Mouse (Mus musculus) olfactory bulb, adult 2 months (tissue): ENCODE measurements around the gene Actr1b. TPM values are rescaled to one million over a fixed set of nuclear protein-coding genes. Genes with fewer than 3 reads are reported as not detected.

ENCODE experiments used
- H3K27ac ChIP-seq: fragments of 200-500 bp; 2 replicates; pipeline ENCODE4 v1.5.1; 2012; ENCODE audit warnings: low read depth, low read length; ENCODE audit not compliant: insufficient read depth
- H3K4me1 ChIP-seq: fragments of 200-500 bp; 2 replicates; pipeline ENCODE4 v1.6.1; 2012; ENCODE audit warnings: low read length; ENCODE audit not compliant: control insufficient read depth, insufficient read depth
- H3K4me3 ChIP-seq: fragments of 200-500 bp; 2 replicates; pipeline ENCODE4 v1.5.1; 2012; ENCODE audit warnings: mild to moderate bottlenecking, low read depth, low read length, moderate library complexity; ENCODE audit not compliant: insufficient read depth
- CTCF ChIP-seq: fragments of 200-500 bp; IDR thresholded peaks from 2 replicates; pipeline ENCODE4 v1.5.1; 2012; ENCODE audit warnings: low read depth, mild to moderate bottlenecking, low read length, moderate library complexity; ENCODE audit not compliant: insufficient read depth
- POLR2A ChIP-seq: fragments of 200-500 bp; IDR thresholded peaks from 2 replicates; pipeline ENCODE4 v1.6.1; 2012; ENCODE audit warnings: mild to moderate bottlenecking, low read depth, low read length, moderate library complexity; ENCODE audit not compliant: insufficient read depth
- whole genome bisulfite sequencing: fragments of 180-500 bp; shearing (Covaris S2); methylation state at CpG from one replicate; pipeline ENCODE4 v1.1.7; 2018; 5-methylcytosine and 5-hydroxymethylcytosine counted together
- polyA plus RNA-seq: library from polyadenylated mRNA; stranded (reverse); fragments of >200 nt; gene quantifications from 2 replicates; pipeline ENCODE4 v1.2.4, GENCODE M21; 2012; ENCODE audit warnings: low replicate concordance; ENCODE audit not compliant: missing spikeins, insufficient read depth, insufficient read length

Actr1b gene
- polyA plus RNA-seq, 1 experiment: not detected

DNA sequence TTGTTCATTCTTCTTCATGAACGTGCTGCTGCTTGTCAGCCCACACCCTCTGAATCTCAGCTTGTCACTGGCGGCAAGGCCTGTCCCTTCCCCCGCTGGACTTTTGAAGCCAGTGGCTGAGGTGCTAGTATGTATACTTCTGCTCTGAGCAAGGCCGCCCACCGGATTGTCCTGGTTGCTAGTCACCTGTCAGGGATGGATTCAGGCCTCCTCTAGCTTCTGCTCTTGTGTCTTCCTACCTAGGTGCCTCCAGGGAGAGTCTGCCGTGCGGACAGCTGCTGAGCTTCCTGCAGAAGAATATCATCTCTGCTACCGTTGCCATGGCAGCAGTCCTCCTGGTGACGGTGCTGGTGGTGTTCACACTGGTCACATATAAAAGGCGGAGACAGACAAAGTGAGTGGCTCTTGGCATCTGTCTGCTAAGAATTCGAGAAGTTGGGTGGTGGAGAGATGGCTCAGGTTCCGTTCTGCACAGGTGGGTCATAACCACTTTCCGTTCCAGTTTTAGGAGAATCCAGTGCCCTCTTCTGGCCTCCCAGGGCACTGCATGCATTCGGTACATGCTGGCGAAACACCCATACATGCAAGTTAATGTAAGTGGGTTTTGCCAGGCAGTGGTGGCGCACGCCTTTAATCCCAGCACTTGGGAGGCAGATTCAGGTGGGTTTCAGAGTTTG lies 30.2 kb upstream of the Actr1b start:
- no peak overlapping the region for H3K27ac ChIP-seq
- peaks cover 7% of the 10 kb centered on the region for H3K4me1 ChIP-seq
- H3K4me3 ChIP-seq: peak overlapping the region; percentile 34
- TF ChIP-seq CTCF (peak; percentile 78), POLR2A (no peak)
- 19% methylated on average over 17 of the region's 17 CpGs for WGBS

DNA sequence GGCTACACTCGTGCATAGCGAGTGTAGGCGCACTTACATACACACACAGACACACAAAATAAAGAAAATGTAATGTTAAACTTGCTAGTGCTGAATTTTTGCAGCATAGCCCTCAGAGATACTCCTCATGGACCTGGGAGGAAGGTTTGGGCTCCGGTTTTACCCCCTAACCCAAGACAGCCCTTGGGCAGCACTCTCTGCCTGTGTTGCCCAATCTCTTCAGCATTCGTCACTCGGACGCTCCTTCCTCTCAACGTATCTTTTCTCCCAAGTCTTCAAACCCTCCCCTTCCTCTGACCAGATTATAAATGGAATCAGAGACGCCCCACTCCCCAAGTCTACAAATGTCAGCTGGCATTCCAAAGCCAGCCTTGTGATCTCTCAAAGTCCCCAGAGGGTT lies 28.8 kb upstream of the Actr1b start:
- WGBS: 86% methylated on average over 9 of the region's 9 CpGs
- TF ChIP-seq POLR2A (no peak), CTCF (no peak)
- no peak overlapping the region for H3K4me3 ChIP-seq
- H3K27ac ChIP-seq: no peak overlapping the region
- peaks cover 7% of the 10 kb centered on the region for H3K4me1 ChIP-seq

DNA sequence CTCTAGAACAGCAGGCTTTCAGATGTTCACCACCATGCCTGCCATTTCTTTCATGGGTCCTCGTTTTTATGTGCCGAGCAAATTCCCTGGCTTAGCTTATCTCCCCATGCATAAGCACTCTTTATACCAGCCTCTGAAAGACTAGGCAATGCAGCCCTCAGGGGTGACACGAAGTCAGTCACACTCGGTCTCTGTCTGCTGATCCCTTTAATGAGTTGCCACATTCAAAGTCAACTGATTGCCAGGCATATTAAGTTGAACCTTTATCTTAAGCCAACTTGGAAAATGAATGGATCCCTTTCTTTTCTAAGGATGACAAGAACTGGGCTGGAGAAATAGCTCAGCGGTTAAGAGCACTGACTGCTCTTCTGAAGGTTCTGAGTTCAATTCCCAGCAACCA lies 25.0 kb upstream of the Actr1b start:
- WGBS: 60% methylated on average over 5 of the region's 5 CpGs
- Histone ChIP-seq H3K4me3 (no peak overlapping the region), H3K27ac (no peak overlapping the region), H3K4me1 (peaks cover 4% of the 10 kb centered on the region)
- TF ChIP-seq CTCF: no peak
- TF ChIP-seq POLR2A: no peak

DNA sequence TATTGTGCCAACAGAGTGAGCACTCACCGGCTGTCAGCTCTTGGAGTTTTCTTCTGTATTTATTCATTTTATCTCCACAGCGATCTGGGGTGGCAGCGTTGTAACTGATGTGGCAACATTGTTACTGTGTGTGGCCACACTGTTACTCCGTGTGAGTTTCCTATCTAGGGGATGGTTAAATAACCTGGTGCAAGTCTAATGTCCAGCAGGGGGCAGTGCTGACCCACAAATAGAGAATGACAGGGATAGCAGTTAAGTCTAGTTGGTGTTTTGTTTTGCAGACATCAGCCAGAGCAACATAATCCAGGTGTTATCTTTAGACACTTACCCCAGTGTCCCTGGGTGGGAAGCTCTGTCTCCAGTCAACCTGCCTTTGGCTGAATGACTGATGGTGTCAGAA lies 23.1 kb upstream of the Actr1b start:
- Histone ChIP-seq H3K4me1 (no peaks in the 10 kb centered on the region), H3K4me3 (no peak overlapping the region), H3K27ac (no peak overlapping the region)
- WGBS: 12% methylated on average over 4 of the region's 4 CpGs
- TF ChIP-seq CTCF: no peak
- TF ChIP-seq POLR2A: no peak

DNA sequence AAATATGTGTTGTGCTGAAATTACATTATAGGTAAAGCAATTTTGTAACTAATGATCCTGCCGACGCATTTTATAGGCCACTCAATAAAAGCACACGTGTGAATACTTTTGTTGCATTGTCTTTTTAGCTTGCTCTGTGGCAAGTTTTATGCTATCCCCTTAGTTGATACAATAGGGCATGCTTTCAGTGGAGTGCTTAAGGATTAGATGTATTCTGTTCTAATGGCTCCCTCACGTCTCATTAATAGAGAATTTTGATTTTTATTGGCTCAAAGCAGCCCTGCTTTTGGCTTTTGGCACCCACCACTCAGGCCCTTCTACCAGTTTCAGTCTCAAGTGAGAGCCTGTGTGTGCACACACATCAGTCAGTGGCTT lies 9.8 kb upstream of the Actr1b start:
- WGBS: 48% methylated on average over 4 of the region's 4 CpGs
- H3K4me3 ChIP-seq: no peak overlapping the region
- no peaks in the 10 kb centered on the region for H3K4me1 ChIP-seq
- no peak for TF ChIP-seq CTCF
- TF ChIP-seq POLR2A: no peak
- no peak overlapping the region for H3K27ac ChIP-seq

DNA sequence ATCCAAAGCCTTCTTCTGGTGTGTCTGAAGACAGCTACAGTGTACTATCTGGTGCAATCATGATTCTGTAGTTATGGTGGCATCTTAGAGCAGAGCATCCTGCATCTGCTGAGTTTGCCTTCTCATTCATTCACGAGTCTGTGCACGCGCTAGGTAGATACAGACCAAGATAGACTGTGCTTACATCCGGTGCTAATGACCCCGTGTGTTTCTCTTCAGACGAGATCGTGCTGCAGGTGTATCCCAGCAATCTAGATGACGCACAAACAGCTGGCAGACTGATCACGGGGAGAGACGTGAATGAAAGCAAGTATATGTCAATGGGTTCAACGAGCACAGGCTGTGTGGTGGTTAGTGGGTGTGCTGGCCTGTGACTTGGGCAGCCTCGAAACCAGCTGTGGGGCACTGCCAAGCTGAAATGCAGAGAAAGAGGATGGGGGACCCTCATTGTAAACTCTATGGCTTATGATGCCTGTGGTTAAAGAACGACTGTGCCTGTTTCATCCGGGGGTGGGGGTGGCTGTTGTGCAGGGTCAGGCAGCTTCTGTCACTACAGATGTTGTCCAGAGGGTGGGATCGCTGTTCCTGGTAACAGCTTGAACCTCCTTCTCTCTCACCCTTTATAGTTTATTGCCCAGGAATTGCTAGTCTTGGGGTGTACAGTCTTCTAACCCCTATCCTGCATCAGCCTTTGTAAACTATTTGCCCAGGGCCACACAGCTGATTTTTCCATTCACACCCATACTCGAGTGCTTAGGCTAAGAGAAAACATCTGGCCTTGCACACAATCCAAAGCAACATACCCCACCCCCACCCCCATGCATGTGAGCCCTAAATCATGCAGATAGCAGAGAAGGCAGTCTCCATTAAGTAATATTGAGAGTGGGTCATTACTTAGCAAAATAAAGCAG lies 9.2 kb upstream of the Actr1b start:
- no peak overlapping the region for H3K27ac ChIP-seq
- 72% methylated on average over 16 of the region's 16 CpGs for WGBS
- no peak for TF ChIP-seq CTCF
- TF ChIP-seq POLR2A: no peak
- H3K4me1 ChIP-seq: no peaks in the 10 kb centered on the region
- H3K4me3 ChIP-seq: no peak overlapping the region

DNA sequence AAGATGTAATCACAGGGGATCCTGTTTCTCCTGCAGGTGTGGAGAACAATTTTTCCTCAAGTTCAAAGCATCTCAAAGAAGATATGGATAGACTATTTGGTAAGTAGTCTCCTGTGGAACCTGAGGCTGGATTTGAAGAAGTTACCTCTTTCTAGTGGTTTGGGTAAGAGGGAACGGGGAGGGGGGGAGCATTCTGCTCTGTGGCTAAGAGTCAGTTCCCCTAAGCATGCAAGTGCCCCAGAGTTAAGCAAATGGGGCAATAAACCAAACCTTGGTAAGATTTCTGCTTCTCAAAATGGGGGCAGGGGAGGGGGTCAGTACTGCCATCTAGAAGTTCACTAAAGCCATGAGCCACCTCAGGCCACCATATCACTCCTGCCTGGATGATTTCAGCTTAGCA lies 4.6 kb upstream of the Actr1b start:
- no peaks in the 10 kb centered on the region for H3K4me1 ChIP-seq
- no peak overlapping the region for H3K4me3 ChIP-seq
- WGBS: 85% methylated on average over 1 of the region's 1 CpGs
- H3K27ac ChIP-seq: no peak overlapping the region
- TF ChIP-seq POLR2A (no peak), CTCF (no peak)

DNA sequence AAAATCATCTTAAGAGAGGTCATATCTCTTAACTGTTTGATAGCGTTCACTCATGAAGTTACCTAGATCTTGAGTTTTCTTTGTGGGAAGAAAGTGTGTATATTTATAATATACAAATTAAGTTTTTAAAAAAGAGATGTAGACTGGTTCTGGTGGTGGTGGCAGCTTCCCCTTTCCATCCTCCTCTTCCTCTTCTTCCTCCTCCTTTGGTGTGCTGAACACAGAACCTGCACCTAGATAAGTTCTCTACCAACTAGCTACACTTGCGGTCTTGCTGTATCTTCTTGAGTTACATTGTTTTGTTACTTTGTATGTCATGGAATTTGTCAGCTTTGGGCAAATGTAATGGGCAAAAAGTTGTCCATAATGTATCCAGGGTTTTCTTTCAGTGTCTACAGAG lies 3.1 kb downstream of the Actr1b start:
- TF ChIP-seq CTCF: no peak
- no peak for TF ChIP-seq POLR2A
- H3K27ac ChIP-seq: no peak overlapping the region
- H3K4me3 ChIP-seq: no peak overlapping the region
- H3K4me1 ChIP-seq: peaks cover 24% of the 10 kb centered on the region
- WGBS: 98% methylated on average over 2 of the region's 2 CpGs

DNA sequence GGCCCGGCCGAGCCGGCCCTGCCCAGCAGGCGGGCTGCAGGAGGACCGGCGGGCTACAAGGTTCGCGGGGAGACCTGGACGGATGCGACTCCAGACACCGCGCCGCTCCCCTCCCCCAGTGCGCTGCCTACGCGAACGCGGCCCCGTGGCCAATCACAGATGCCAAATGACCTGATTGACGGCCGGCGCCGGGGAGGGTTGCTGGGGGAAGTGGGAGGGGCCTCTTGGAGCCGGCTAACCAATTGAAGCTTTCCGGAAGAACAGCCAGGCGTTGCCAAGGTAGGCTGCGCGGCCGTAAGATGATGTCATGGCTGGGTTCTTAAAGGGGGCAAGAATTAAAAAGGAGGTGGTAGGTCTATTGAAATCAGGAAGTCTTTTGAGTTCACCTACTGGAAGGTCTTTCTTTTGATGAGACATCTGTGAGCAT lies 4.4 kb downstream of the Actr1b start, which contains the start of gene 4933424G06Rik:
Gene 4933424G06Rik, plus strand, starts transcription at position 296 of the 427 bp plus-strand sequence.
- WGBS: under 1% methylated on average over 29 of the region's 29 CpGs
- TF ChIP-seq CTCF (no peak), POLR2A (peak; percentile 92)
- peak within 1 kb of the TSS; percentile 92 for H3K4me3 ChIP-seq
- H3K4me1 ChIP-seq: peaks cover 26% of the 10 kb centered on the region
- peak within 1 kb of the TSS; percentile 52 for H3K27ac ChIP-seq
